Mouse (Mus musculus) cortical plate, adult 2 months (tissue): ENCODE measurements at regions not wholly inside any gene's neighbourhood (a gene's known extent, or its start where the extent isn't known, plus 50 kb on each side); places are given as distances from the start of the nearest gene placed in this dataset.

Experiments used
- CTCF ChIP-seq: fragments of 200-500 bp; IDR thresholded peaks from 2 replicates; pipeline ENCODE4 v1.5.1; 2011; ENCODE audit warnings: mild to moderate bottlenecking, control low read depth, low read length; ENCODE audit not compliant: insufficient read depth; ENCODE audit errors: extremely low read depth
- POLR2A ChIP-seq: fragments of 200-500 bp; IDR thresholded peaks from 2 replicates; pipeline ENCODE4 v1.6.1; 2011; ENCODE audit warnings: mild to moderate bottlenecking, low read length, control low read depth; ENCODE audit not compliant: insufficient read depth; ENCODE audit errors: extremely low read depth

- TF ChIP-seq POLR2A = no peak
- TF ChIP-seq CTCF = no peak
These were observed 141.8 kb upstream of the Csf3r start for GRCm38 (mm10) chr4:125882531-125882930.
